Mouse (Mus musculus): ENCODE data around the gene Rrp12. TPM values are rescaled to one million over a fixed set of nuclear protein-coding genes. Genes with fewer than 3 reads are reported as not detected.

Gene Rrp12
- polyA plus RNA-seq, 1 experiment from 2014 or later = 4.3 TPM

- 44% methylated on average over 8 of the region's 8 CpGs for WGBS (ENCODE audit: insufficient replicate concordance)
- no peaks in the 10 kb centered on the region for H3K36me3 ChIP-seq (replicated peaks; ENCODE audit: insufficient read depth, low read length)
- H3K4me2 ChIP-seq (ENCODE audit: low read depth, low read length) = peak overlapping the region; percentile 60
- no peaks in the 10 kb centered on the region for H3K27me3 ChIP-seq (ENCODE audit: insufficient read depth, low read length)
- H3K27ac ChIP-seq (ENCODE audit: low read depth) = peak overlapping the region; percentile 75
- peak; percentile 7; the same call in 1 of the 2 replicates for ATAC-seq
- peak overlapping the region; percentile 2; the same call in 1 of the 2 replicates for H3K4me3 ChIP-seq (ENCODE audit: low read depth, low read length)
- H3K9ac ChIP-seq (replicated peaks) = 0 out of 2 replicates have a peak overlapping the region, but pooled peaks have one; percentile 3
- H3K4me1 ChIP-seq (ENCODE audit: insufficient read depth) = peaks cover 46% of the 10 kb centered on the region
- peak; percentile 22 for DNase-seq
- no peaks in the 10 kb centered on the region for H3K9me3 ChIP-seq (ENCODE audit: low read length)
- TF ChIP-seq CTCF (IDR thresholded peaks at IDR 0.05; ENCODE audit: low read depth) (no peak), EP300 (IDR thresholded peaks at IDR 0.05; ENCODE audit: low read depth) (peak; percentile 74)
Observed at GRCm38 (mm10) chr19:41907079-41907760, 11.2 kb upstream of the Rrp12 start.

GRCm38 (mm10) chr19:41906311-41907078 is 10.5 kb upstream of the Rrp12 start:
- no peak for TF ChIP-seq CTCF (IDR thresholded peaks at IDR 0.05; ENCODE audit: low read depth)
- peak; percentile 89 for TF ChIP-seq EP300 (IDR thresholded peaks at IDR 0.05; ENCODE audit: low read depth)
- no peaks in the 10 kb centered on the region for H3K27me3 ChIP-seq (ENCODE audit: insufficient read depth, low read length)
- 26% methylated on average over 6 of the region's 6 CpGs for WGBS (ENCODE audit: insufficient replicate concordance)
- peak overlapping the region; percentile 60 for H3K4me2 ChIP-seq (ENCODE audit: low read depth, low read length)
- peak overlapping the region; percentile 75 for H3K27ac ChIP-seq (ENCODE audit: low read depth)
- ATAC-seq = peak; percentile 69
- 0 out of 2 replicates have a peak overlapping the region, but pooled peaks have one; percentile 2 for H3K9ac ChIP-seq (replicated peaks)
- H3K36me3 ChIP-seq (replicated peaks; ENCODE audit: insufficient read depth, low read length) = no peaks in the 10 kb centered on the region
- peak overlapping the region; percentile 2; the same call in 1 of the 2 replicates for H3K4me3 ChIP-seq (ENCODE audit: low read depth, low read length)
- H3K9me3 ChIP-seq (ENCODE audit: low read length) = no peaks in the 10 kb centered on the region
- H3K4me1 ChIP-seq (ENCODE audit: insufficient read depth) = peaks cover 46% of the 10 kb centered on the region
- DNase-seq = no peak

- no peak overlapping the region for H3K4me2 ChIP-seq (ENCODE audit: low read depth, low read length)
- ATAC-seq = no peak
- no peaks in the 10 kb centered on the region for H3K27me3 ChIP-seq (ENCODE audit: insufficient read depth, low read length)
- WGBS (ENCODE audit: insufficient replicate concordance) = 91% methylated on average over 2 of the region's 2 CpGs
- H3K36me3 ChIP-seq (replicated peaks; ENCODE audit: insufficient read depth, low read length) = no peaks in the 10 kb centered on the region
- H3K9me3 ChIP-seq (ENCODE audit: low read length) = no peaks in the 10 kb centered on the region
- peak overlapping the region; percentile 75; the same call in 1 of the 2 replicates for H3K27ac ChIP-seq (ENCODE audit: low read depth)
- no peak for DNase-seq
- H3K9ac ChIP-seq (replicated peaks) = no peak overlapping the region
- H3K4me1 ChIP-seq (ENCODE audit: insufficient read depth) = peaks cover 45% of the 10 kb centered on the region
- TF ChIP-seq EP300 (IDR thresholded peaks at IDR 0.05; ENCODE audit: low read depth) = no peak
- TF ChIP-seq CTCF (IDR thresholded peaks at IDR 0.05; ENCODE audit: low read depth) = no peak
- H3K4me3 ChIP-seq (ENCODE audit: low read depth, low read length) = no peak overlapping the region
Observed at GRCm38 (mm10) chr19:41905246-41905645, 9.3 kb upstream of the Rrp12 start.

- Histone ChIP-seq H3K36me3 (replicated peaks; ENCODE audit: insufficient read depth, low read length) (no peaks in the 10 kb centered on the region), H3K9ac (replicated peaks) (no peak overlapping the region), H3K27ac (ENCODE audit: low read depth) (no peak overlapping the region), H3K4me1 (ENCODE audit: insufficient read depth) (peaks cover 34% of the 10 kb centered on the region), H3K4me3 (ENCODE audit: low read depth, low read length) (no peak overlapping the region), H3K9me3 (ENCODE audit: low read length) (no peaks in the 10 kb centered on the region), H3K27me3 (ENCODE audit: insufficient read depth, low read length) (no peaks in the 10 kb centered on the region), H3K4me2 (ENCODE audit: low read depth, low read length) (no peak overlapping the region)
- 40% methylated on average over 10 of the region's 10 CpGs for WGBS (ENCODE audit: insufficient replicate concordance)
- ATAC-seq = no peak
- no peak for DNase-seq
- TF ChIP-seq CTCF (IDR thresholded peaks at IDR 0.05; ENCODE audit: low read depth) (no peak), EP300 (IDR thresholded peaks at IDR 0.05; ENCODE audit: low read depth) (no peak)
Observed at GRCm38 (mm10) chr19:41902848-41903593, 7.0 kb upstream of the Rrp12 start.

GRCm38 (mm10) chr19:41901696-41902095 is 5.7 kb upstream of the Rrp12 start:
- H3K4me2 ChIP-seq (ENCODE audit: low read depth, low read length) = no peak overlapping the region
- H3K9me3 ChIP-seq (ENCODE audit: low read length) = no peaks in the 10 kb centered on the region
- DNase-seq (no peak), ATAC-seq (no peak)
- peaks cover 20% of the 10 kb centered on the region for H3K4me1 ChIP-seq (ENCODE audit: insufficient read depth)
- H3K4me3 ChIP-seq (ENCODE audit: low read depth, low read length) = no peak overlapping the region
- TF ChIP-seq EP300 (IDR thresholded peaks at IDR 0.05; ENCODE audit: low read depth) (no peak), CTCF (IDR thresholded peaks at IDR 0.05; ENCODE audit: low read depth) (no peak)
- H3K27me3 ChIP-seq (ENCODE audit: insufficient read depth, low read length) = no peaks in the 10 kb centered on the region
- peak overlapping the region; percentile 72 for H3K27ac ChIP-seq (ENCODE audit: low read depth)
- H3K36me3 ChIP-seq (replicated peaks; ENCODE audit: insufficient read depth, low read length) = no peaks in the 10 kb centered on the region
- 51% methylated on average over 2 of the region's 2 CpGs for WGBS (ENCODE audit: insufficient replicate concordance)
- no peak overlapping the region for H3K9ac ChIP-seq (replicated peaks)

Measured in liver, postnatal 0 days (tissue).